Comparison of ENCODE assay signal across 7 mouse cellular contexts in genomic region chr10:37014274-37015107, GRCm38 (mm10). TPM values are rescaled to one million over a fixed set of nuclear protein-coding genes. Genes with fewer than 3 reads are reported as not detected.
DNase-seq lines count a peak whose midpoint lies in the region; ATAC-seq and TF ChIP-seq lines count a peak whose summit lies in the region.

No protein-coding gene starts in this region.

- TF ChIP-seq CTCF in G1E (IDR thresholded peaks at IDR 0.05; ENCODE audit: low read depth, low read length): peak; percentile 46; the same call in 1 of the 2 replicates
- peak; percentile 95 for TF ChIP-seq CTCF in lung, postnatal 0 days (IDR thresholded peaks at IDR 0.05)

- intact Hi-C loops in heart, postnatal 36 days (cut with DNase I): loop anchor here (1.0 to 5.0 kb wide), 4 partner anchors 123 to 1835 kb away; partner anchors contain the start of gene Marcks

- H3K4me2 ChIP-seq in lung, postnatal 0 days (replicated peaks; ENCODE audit: low read depth, low read length): no peak overlapping the region

- H3K36me3 ChIP-seq in G1E (replicated peaks): no peaks in the 10 kb centered on the region
- H3K36me3 ChIP-seq in embryonic facial prominence, embryonic 10.5 days (replicated peaks): no peaks in the 10 kb centered on the region
- H3K36me3 ChIP-seq in lung, postnatal 0 days (ENCODE audit: insufficient read depth, low read length): no peaks in the 10 kb centered on the region

- no peak for TF ChIP-seq EP300 in lung, postnatal 0 days (IDR thresholded peaks at IDR 0.05)

- WGBS in embryonic facial prominence, embryonic 10.5 days: 55% methylated on average over 8 of the region's 8 CpGs
- 48% methylated on average over 8 of the region's 8 CpGs for WGBS in lung, postnatal 0 days

- H3K4me3 ChIP-seq in G1E (ENCODE audit: low read depth, low read length): no peak overlapping the region
- H3K4me3 ChIP-seq in embryonic facial prominence, embryonic 10.5 days: no peak overlapping the region
- no peak overlapping the region for H3K4me3 ChIP-seq in lung, postnatal 0 days (ENCODE audit: low read depth, low read length)

- ATAC-seq in G1E (ENCODE audit: extremely low read depth, insufficient number of reproducible peaks, low FRiP score, poor library complexity, severe bottlenecking): peak; percentile 34; the same call in 1 of the 2 replicates
- ATAC-seq in lung, postnatal 0 days: peak; percentile 80

- no peaks in the 10 kb centered on the region for H3K9me3 ChIP-seq in G1E (replicated peaks)
- H3K9me3 ChIP-seq in embryonic facial prominence, embryonic 10.5 days: no peaks in the 10 kb centered on the region
- H3K9me3 ChIP-seq in lung, postnatal 0 days (ENCODE audit: low read length): no peaks in the 10 kb centered on the region

- no peaks in the 10 kb centered on the region for H3K27me3 ChIP-seq in G1E (ENCODE audit: insufficient read depth, low read length)
- no peaks in the 10 kb centered on the region for H3K27me3 ChIP-seq in embryonic facial prominence, embryonic 10.5 days (replicated peaks; ENCODE audit: low read depth, poor library complexity, severe bottlenecking)
- no peaks in the 10 kb centered on the region for H3K27me3 ChIP-seq in lung, postnatal 0 days (replicated peaks; ENCODE audit: insufficient read depth, low read length)

- peak; percentile 8 for DNase-seq in G1E (ENCODE audit: low spot score)
- peak; percentile 78 for DNase-seq in adrenal gland, postnatal 14 days
- DNase-seq in embryonic facial prominence, embryonic 10.5 days (ENCODE audit: low spot score): peak; percentile 71
- DNase-seq in heart, postnatal 36 days: peak; percentile 68 to 77
- peak; percentile 79 to 81 for DNase-seq in kidney, postnatal 4 days
- peak; percentile 88 for DNase-seq in lung, postnatal 0 days (ENCODE audit: low spot score)
- DNase-seq in retina, embryonic 14.5 days (ENCODE audit: low spot score): peak; percentile 89

- no peak overlapping the region for H3K27ac ChIP-seq in embryonic facial prominence, embryonic 10.5 days (replicated peaks)
- H3K27ac ChIP-seq in lung, postnatal 0 days (ENCODE audit: low read length): no peak overlapping the region

- no peak overlapping the region for H3K9ac ChIP-seq in lung, postnatal 0 days (replicated peaks; ENCODE audit: low read depth)

- H3K4me1 ChIP-seq in G1E (ENCODE audit: insufficient read depth, low read depth, low read length): no peaks in the 10 kb centered on the region
- H3K4me1 ChIP-seq in embryonic facial prominence, embryonic 10.5 days: peaks cover 5% of the 10 kb centered on the region; the same call in 1 of the 2 replicates
- H3K4me1 ChIP-seq in lung, postnatal 0 days (ENCODE audit: insufficient read depth, low read depth, low read length): no peaks in the 10 kb centered on the region

RNA-seq across cellular contexts. Expression of gene Hdac2, which starts 40.1 kb away (rescaled TPM):
- 130 and 158 TPM in 2 replicates for total RNA-seq in G1E (2014; fragmentation: Nextera tagmentation)
- 106 and 122 TPM in 2 replicates for total RNA-seq in G1E (2017)
- 32.2 and 38.9 TPM in 2 replicates for polyA plus RNA-seq in G1E (2012)
- total RNA-seq in adrenal gland, postnatal 14 days (2021): 96.5 and 103 TPM in 2 replicates
- 312 and 331 TPM in 2 replicates for polyA plus RNA-seq in embryonic facial prominence, embryonic 10.5 days (2016; fragmentation: Nextera tagmentation; extraction: Ambion mirVana)
- total RNA-seq in heart, postnatal 36 days (2021): 10 to 100 TPM; 52.8 to 56.6 TPM
- polyA plus RNA-seq in lung, postnatal 0 days (2015; fragmentation: Nextera tagmentation; extraction: Ambion mirVana): 91.2 and 103 TPM in 2 replicates

Comparison
In these comparisons a context has a peak if more than half of its experiments do, and no peak if none do; other contexts are left out.
1. DNase-seq: peak in every context shown above with its lines; median percentile 89 in retina, embryonic 14.5 days; 88 in lung, postnatal 0 days; 80 in kidney, postnatal 4 days; 78 in adrenal gland, postnatal 14 days; 72 in heart, postnatal 36 days; 71 in embryonic facial prominence, embryonic 10.5 days; 8 in G1E.